Mouse (Mus musculus) layer of hippocampus, adult 11-12 months (tissue): Measurements from ENCODE around the gene Mgme1.

Experiments
- DNase-seq: peaks from one replicate; pipeline ENCODE4 v3.0.0; 2022; ENCODE audit warnings: low spot score

Gene Mgme1

GRCm38 (mm10) chr2:144264398-144265119 lies 5.9 kb upstream of the Mgme1 start:
- no peak for DNase-seq

GRCm38 (mm10) chr2:144265120-144265488 lies 5.4 kb upstream of the Mgme1 start:
- no peak for DNase-seq

- DNase-seq = peak; percentile 42
Observed at GRCm38 (mm10) chr2:144265916-144266683, 4.4 kb upstream of the Mgme1 start.

GRCm38 (mm10) chr2:144267004-144267730 lies 3.3 kb upstream of the Mgme1 start:
- no peak for DNase-seq

GRCm38 (mm10) chr2:144267731-144268015 lies 2.8 kb upstream of the Mgme1 start:
- no peak for DNase-seq

- DNase-seq = no peak
Observed at GRCm38 (mm10) chr2:144268446-144269305, 1.8 kb upstream of the Mgme1 start.

- no peak for DNase-seq
Observed at GRCm38 (mm10) chr2:144269306-144269650, 1.2 kb upstream of the Mgme1 start.

- DNase-seq = no peak
Observed at GRCm38 (mm10) chr2:144269679-144270475, 586 bp upstream of the Mgme1 start.

- no peak for DNase-seq
Observed at GRCm38 (mm10) chr2:144272088-144272487, 1.6 kb downstream of the Mgme1 start.

GRCm38 (mm10) chr2:144274741-144275140 lies 4.3 kb downstream of the Mgme1 start:
- no peak for DNase-seq

- DNase-seq = no peak
Observed at GRCm38 (mm10) chr2:144276885-144277284, 6.4 kb downstream of the Mgme1 start.

- no peak for DNase-seq
Observed at GRCm38 (mm10) chr2:144279742-144280141, 9.3 kb downstream of the Mgme1 start.

- no peak for DNase-seq
Observed at GRCm38 (mm10) chr2:144280568-144280967, 10.1 kb downstream of the Mgme1 start.

GRCm38 (mm10) chr2:144281417-144281816 lies 11.0 kb downstream of the Mgme1 start:
- DNase-seq = no peak

- no peak for DNase-seq
Observed at GRCm38 (mm10) chr2:144290321-144290720, 19.9 kb downstream of the Mgme1 start.

- DNase-seq = peak; percentile 58
Observed at GRCm38 (mm10) chr2:144291600-144292305, 21.3 kb downstream of the Mgme1 start.

GRCm38 (mm10) chr2:144295145-144295735 lies 24.8 kb downstream of the Mgme1 start:
- DNase-seq = no peak

- peak; percentile 26 for DNase-seq
Observed at GRCm38 (mm10) chr2:144299749-144300669, 29.5 kb downstream of the Mgme1 start.

GRCm38 (mm10) chr2:144301101-144301500 lies 30.6 kb downstream of the Mgme1 start:
- DNase-seq = no peak
